Comparison of ENCODE assay signal across 10 mouse cellular contexts in the genomic region with DNA sequence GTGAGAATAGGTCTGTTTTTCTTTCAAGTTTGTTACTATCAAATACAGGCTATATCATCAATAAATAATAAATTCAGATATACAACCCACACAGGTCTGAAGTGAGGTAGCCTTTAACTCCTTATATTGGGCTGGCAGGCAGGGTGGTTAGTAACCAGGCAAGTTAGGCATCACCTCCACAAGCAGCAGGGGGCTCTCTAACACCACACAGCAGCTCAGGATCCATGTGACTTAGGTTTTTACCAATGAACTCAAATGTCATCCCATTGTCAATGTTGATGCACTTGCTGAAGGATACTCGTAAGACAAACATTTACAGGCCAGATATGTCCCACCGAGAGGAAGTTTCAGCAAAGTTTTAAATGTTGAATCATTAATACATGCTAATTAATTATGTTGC. TPM values are rescaled to one million over a fixed set of nuclear protein-coding genes. Genes with fewer than 3 reads are reported as not detected.
A peak's percentile ranks its signal among the peaks of the same experiment; 100 is the strongest.
DNase-seq lines count a peak whose midpoint lies in the region; ATAC-seq and TF ChIP-seq lines count a peak whose summit lies in the region.
"Had no signal": no experiment of that assay in that cellular context is flagged by ENCODE, and none has a peak within 500 bp of the region (broad histone marks: within the 10 kb centered on the region; RNA-seq: fewer than 3 reads in every experiment).

No protein-coding gene starts in this region.

- H3K9ac ChIP-seq in heart, postnatal 0 days (replicated peaks; ENCODE audit: low read depth, low read length): no peak overlapping the region
- H3K9ac ChIP-seq in heart, embryonic 11.5 days (ENCODE audit: low read depth, low read length): no peak overlapping the region
- H3K9ac ChIP-seq in liver, postnatal 0 days (replicated peaks): no peak overlapping the region
- H3K9ac ChIP-seq in forebrain, embryonic 16.5 days (replicated peaks; ENCODE audit: low read depth, low read length): no peak overlapping the region
- H3K9ac ChIP-seq: heart, embryonic 13.5 days had no signal

- no peaks in the 10 kb centered on the region for H3K27me3 ChIP-seq in heart, postnatal 0 days (ENCODE audit: control insufficient read depth, insufficient read depth, low read length)
- no peaks in the 10 kb centered on the region for H3K27me3 ChIP-seq in heart, embryonic 11.5 days (ENCODE audit: control insufficient read depth, insufficient read depth, low read length)
- H3K27me3 ChIP-seq in liver, postnatal 0 days (ENCODE audit: insufficient read depth, low read length): no peaks in the 10 kb centered on the region
- H3K27me3 ChIP-seq in forebrain, embryonic 16.5 days (replicated peaks; ENCODE audit: control insufficient read depth, insufficient read depth, low read length): no peaks in the 10 kb centered on the region
- H3K27me3 ChIP-seq: heart, embryonic 13.5 days had no signal

- 0 out of 2 replicates have a peak, but pooled peaks cover 6% of the 10 kb centered on the region for H3K4me1 ChIP-seq in heart, postnatal 0 days (ENCODE audit: control insufficient read depth, insufficient read depth)
- H3K4me1 ChIP-seq in heart, embryonic 11.5 days (ENCODE audit: control insufficient read depth, insufficient read depth, low read length): 0 out of 2 replicates have a peak, but pooled peaks cover 2% of the 10 kb centered on the region
- H3K4me1 ChIP-seq in liver, postnatal 0 days (ENCODE audit: insufficient read depth): peaks cover 4% of the 10 kb centered on the region; the same call in 1 of the 2 replicates
- H3K4me1 ChIP-seq in forebrain, embryonic 16.5 days (replicated peaks; ENCODE audit: control insufficient read depth, insufficient read depth, low read length): peaks cover 5% of the 10 kb centered on the region; the same call in 1 of the 2 replicates

- H3K36me3 ChIP-seq in heart, postnatal 0 days (replicated peaks; ENCODE audit: control insufficient read depth, insufficient read depth, low read length): no peaks in the 10 kb centered on the region
- H3K36me3 ChIP-seq in heart, embryonic 11.5 days (ENCODE audit: control insufficient read depth, insufficient read depth, low read length): no peaks in the 10 kb centered on the region
- H3K36me3 ChIP-seq in liver, postnatal 0 days (replicated peaks; ENCODE audit: insufficient read depth, low read length): no peaks in the 10 kb centered on the region
- no peaks in the 10 kb centered on the region for H3K36me3 ChIP-seq in forebrain, embryonic 16.5 days (ENCODE audit: control insufficient read depth, insufficient read depth)
- H3K36me3 ChIP-seq: heart, embryonic 13.5 days had no signal

- H3K4me3 ChIP-seq in heart, postnatal 0 days (ENCODE audit: low read depth, low read length): no peak overlapping the region
- no peak overlapping the region for H3K4me3 ChIP-seq in heart, embryonic 11.5 days (ENCODE audit: low read depth, low read length)
- H3K4me3 ChIP-seq in liver, postnatal 0 days (ENCODE audit: low read depth, low read length): no peak overlapping the region
- no peak overlapping the region for H3K4me3 ChIP-seq in forebrain, embryonic 16.5 days (replicated peaks; ENCODE audit: low read length)
- H3K4me3 ChIP-seq: heart, embryonic 13.5 days; myocyte had no signal

- no peak for TF ChIP-seq EP300 in heart, postnatal 0 days (IDR thresholded peaks at IDR 0.05; ENCODE audit: low read depth)
- no peak for TF ChIP-seq EP300 in liver, postnatal 0 days (IDR thresholded peaks at IDR 0.05; ENCODE audit: low read depth)

- peak; percentile 49 for DNase-seq in heart, postnatal 0 days (ENCODE audit: low spot score)
- DNase-seq in 416B (ENCODE audit: low read depth): peak; percentile 71
- DNase-seq in adrenal gland, postnatal 36 days: peak; percentile 58 to 71
- peak; percentile 65 for DNase-seq in liver, postnatal 0 days
- no peak for DNase-seq in urinary bladder, adult 2 months (ENCODE audit: low spot score)

- no peak overlapping the region for H3K27ac ChIP-seq in heart, postnatal 0 days (ENCODE audit: low read depth)
- H3K27ac ChIP-seq in heart, embryonic 11.5 days (ENCODE audit: low read depth, low read length): no peak overlapping the region
- no peak overlapping the region for H3K27ac ChIP-seq in liver, postnatal 0 days (ENCODE audit: low read depth)
- H3K27ac ChIP-seq in forebrain, embryonic 16.5 days (ENCODE audit: low read length): no peak overlapping the region
- H3K27ac ChIP-seq: heart, embryonic 13.5 days had no signal

- H3K4me2 ChIP-seq in heart, postnatal 0 days (ENCODE audit: low read depth, low read length): no peak overlapping the region
- no peak overlapping the region for H3K4me2 ChIP-seq in heart, embryonic 11.5 days
- H3K4me2 ChIP-seq in liver, postnatal 0 days (ENCODE audit: low read depth, low read length): no peak overlapping the region
- H3K4me2 ChIP-seq in forebrain, embryonic 16.5 days (ENCODE audit: low read length): no peak overlapping the region
- H3K4me2 ChIP-seq: heart, embryonic 13.5 days had no signal

- 60% methylated on average over 2 of the region's 2 CpGs for WGBS in heart, postnatal 0 days
- WGBS in heart, embryonic 11.5 days (ENCODE audit: insufficient replicate concordance): 73% methylated on average over 2 of the region's 2 CpGs
- WGBS in liver, postnatal 0 days (ENCODE audit: insufficient replicate concordance): 59% methylated on average over 2 of the region's 2 CpGs
- 92% methylated on average over 2 of the region's 2 CpGs for WGBS in forebrain, embryonic 16.5 days

- no peaks in the 10 kb centered on the region for H3K9me3 ChIP-seq in heart, postnatal 0 days (replicated peaks; ENCODE audit: control insufficient read depth, low read length)
- H3K9me3 ChIP-seq in heart, embryonic 11.5 days (replicated peaks; ENCODE audit: control insufficient read depth, low read length): no peaks in the 10 kb centered on the region
- H3K9me3 ChIP-seq in liver, postnatal 0 days (ENCODE audit: low read length): no peaks in the 10 kb centered on the region
- H3K9me3 ChIP-seq in forebrain, embryonic 16.5 days (ENCODE audit: control insufficient read depth, low read length): no peaks in the 10 kb centered on the region
- H3K9me3 ChIP-seq: heart, embryonic 13.5 days had no signal

- TF ChIP-seq CTCF in heart, postnatal 0 days (IDR thresholded peaks at IDR 0.05; ENCODE audit: low read depth): peak; percentile 68
- TF ChIP-seq CTCF in liver, postnatal 0 days (IDR thresholded peaks at IDR 0.05; ENCODE audit: low read depth): peak; percentile 79

- ATAC-seq in heart, postnatal 0 days (ENCODE audit: insufficient read depth, low read depth): no peak
- ATAC-seq in heart, embryonic 11.5 days (replicated peaks; ENCODE audit: insufficient number of reproducible peaks, low FRiP score, low TSS enrichment): no peak
- ATAC-seq in liver, postnatal 0 days: no peak
- no peak for ATAC-seq in forebrain, embryonic 16.5 days
- ATAC-seq in erythroblast, adult 5-6 weeks (replicated peaks; ENCODE audit: low FRiP score, poor library complexity, severe bottlenecking): no peak

RNA-seq across cellular contexts. Expression of a gene that starts 4.0 kb away (rescaled TPM):
- 3.3 and 12.4 TPM in 2 replicates for total RNA-seq in heart, postnatal 0 days (2014; rRNA removed; ENCODE audit: low replicate concordance)
- polyA plus RNA-seq in heart, postnatal 0 days (2015; fragmentation: Nextera tagmentation; extraction: Ambion mirVana): 9.5 and 10.7 TPM in 2 replicates
- polyA plus RNA-seq in heart, embryonic 11.5 days (2014; fragmentation: Nextera tagmentation; extraction: Ambion mirVana): 6.7 and 10.2 TPM in 2 replicates
- 100 to 1,000 TPM in 1 of 2 experiments, 10 to 100 TPM in 1; 99.4 to 103 TPM for total RNA-seq in adrenal gland, postnatal 36 days (2021)
- 1.2 and 1.6 TPM in 2 replicates for polyA plus RNA-seq in liver, postnatal 0 days (2015; fragmentation: Nextera tagmentation; extraction: Ambion mirVana)
- 10.4 and 10.6 TPM in 2 replicates for polyA plus RNA-seq in forebrain, embryonic 16.5 days (2015; fragmentation: Nextera tagmentation; extraction: Ambion mirVana)
- 3.6 and 4.7 TPM in 2 replicates for polyA plus RNA-seq in urinary bladder, adult 2 months (2012; rRNA removed)
- total RNA-seq in erythroblast, adult 5-6 weeks (2015; ENCODE audit: low replicate concordance): not detected in 2 replicates
- total RNA-seq in erythroblast, adult 5-6 weeks (2017; ENCODE audit: low replicate concordance): not detected in 2 replicates
